Mouse (Mus musculus): ENCODE results near the gene Trpm2.
"Not testable (repeated sequence)": the region's sequence is repeated elsewhere in the genome, so short reads cannot be mapped to it uniquely, and the experiment has no call there.

Gene Trpm2

DNA sequence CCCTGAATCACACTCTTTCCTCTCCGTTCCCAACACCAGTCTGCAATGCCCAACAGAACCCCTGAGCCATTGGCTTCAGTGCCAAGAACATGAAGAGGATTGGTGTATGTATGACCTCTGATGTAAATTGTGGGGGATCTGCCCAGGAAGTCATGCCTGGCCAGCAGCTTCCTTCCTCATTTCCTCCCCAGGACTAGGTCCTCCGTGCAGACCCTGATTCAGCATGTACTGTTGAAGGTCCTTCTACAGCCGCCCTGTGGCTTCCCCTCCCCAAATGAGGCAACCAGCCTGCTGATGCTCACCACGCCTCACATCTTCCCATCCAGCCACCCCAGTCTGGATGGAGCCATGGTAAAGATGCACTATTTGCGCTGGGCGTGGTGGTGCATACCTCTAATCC, at the start of gene Trpm2:
Gene Trpm2 (minus strand): TSS at position 83 of the 400 bp plus-strand sequence.
- DNase-seq (ENCODE audit: low spot score in 2 of 2) = no peak

DNA sequence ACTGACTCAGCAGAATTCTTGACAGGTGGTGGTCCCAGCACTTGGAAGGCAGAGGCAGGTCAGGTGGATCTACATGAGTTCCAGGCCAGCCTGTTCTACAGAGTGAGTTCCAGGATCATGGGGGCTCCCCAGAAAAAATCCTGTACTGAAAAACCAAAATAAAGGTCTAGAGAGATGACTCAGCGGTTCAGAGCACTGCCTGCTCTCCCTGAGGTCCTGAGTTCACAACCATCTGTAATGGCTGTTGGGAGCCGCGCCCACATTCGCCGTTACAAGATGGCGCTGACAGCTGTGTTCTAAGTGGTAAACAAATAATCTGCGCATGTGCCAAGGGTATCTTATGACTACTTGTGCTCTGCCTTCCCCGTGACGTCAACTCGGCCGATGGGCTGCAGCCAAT, 49.6 kb upstream of the Trpm2 start:
- DNase-seq (ENCODE audit: low spot score in 2 of 2) = not testable (repeated sequence)

DNA sequence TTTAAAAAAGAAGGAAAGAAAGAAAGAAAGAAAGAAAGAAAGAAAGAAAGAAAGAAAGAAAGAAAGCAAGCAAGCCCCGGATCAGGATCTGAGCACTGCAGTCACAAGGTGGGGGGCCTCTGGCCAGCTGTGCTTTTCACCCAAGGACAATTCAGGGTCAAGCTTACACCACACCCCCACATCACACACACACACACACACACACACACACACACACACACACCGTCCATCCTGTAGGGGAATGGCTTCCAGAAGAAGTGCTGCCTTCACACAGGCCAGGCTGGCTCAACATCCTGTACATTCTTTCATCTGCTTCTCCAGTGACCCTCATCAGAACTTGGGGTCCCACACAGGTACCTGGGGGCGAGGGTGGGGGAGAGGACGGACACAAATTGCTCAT, 48.9 kb upstream of the Trpm2 start:
- no peak for DNase-seq (ENCODE audit: low spot score in 2 of 2)

DNA sequence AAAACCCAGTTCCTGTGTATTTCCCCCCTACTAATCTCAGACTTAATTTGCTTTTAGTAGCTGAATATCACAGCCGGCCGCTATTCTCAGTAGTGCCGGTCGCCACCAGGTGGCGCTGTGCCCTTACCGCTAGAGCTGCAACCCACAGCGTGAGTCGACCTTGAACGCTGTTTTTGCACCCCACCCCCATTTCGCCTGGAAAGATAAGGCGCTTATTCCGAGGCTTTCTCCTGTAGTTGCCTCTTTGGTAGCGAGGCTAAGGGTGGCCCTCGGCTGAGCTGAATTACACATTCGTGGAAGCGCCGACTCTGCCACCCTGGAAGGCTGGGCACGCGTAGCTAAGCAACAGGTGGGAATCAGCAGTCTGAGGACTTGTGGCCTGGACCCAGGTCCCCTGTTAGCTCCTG, 48.4 kb upstream of the Trpm2 start:
- DNase-seq (ENCODE audit: low spot score in 2 of 2) = peak; percentile 64 to 71

DNA sequence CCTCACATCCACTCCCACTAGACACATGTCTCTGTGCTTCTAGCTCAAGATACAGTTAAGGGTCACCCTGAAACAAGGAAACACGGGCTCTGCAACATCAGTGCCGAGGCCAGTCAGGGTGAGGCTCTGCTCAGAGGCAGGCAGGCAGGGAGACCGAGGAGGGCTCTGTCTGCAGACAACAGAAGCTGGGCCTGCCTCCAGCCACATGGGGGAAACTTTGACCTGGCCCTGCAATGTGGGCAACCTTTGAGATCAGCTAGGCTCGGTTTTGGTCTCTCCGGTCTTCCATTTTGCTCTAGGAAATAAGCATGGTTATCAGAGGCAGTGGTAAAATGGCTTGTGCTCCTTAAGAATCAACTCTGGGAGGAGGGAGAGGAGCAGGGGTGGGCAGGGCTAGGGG, 46.0 kb upstream of the Trpm2 start:
- DNase-seq (ENCODE audit: low spot score in 2 of 2) = no peak

DNA sequence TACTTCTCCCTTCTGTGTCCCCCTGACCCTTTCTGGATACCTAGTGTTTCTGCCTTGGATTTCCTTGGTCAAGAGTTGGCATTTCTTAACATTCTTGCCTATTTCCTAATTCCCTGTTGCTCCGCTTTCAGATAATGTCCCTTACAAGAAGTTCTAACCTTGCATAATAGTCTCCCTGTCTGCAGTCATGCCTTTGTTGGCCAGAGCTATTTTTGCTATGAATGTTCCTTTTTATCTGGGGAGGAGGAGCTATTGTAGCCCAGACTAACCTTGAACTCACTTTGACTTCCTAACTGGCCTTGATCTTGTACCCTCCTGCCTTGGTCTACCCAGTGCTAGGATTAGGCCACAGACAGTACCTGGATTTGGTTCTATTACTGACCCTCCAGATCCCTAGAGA, 45.1 kb upstream of the Trpm2 start:
- no peak for DNase-seq (ENCODE audit: low spot score in 2 of 2)

DNA sequence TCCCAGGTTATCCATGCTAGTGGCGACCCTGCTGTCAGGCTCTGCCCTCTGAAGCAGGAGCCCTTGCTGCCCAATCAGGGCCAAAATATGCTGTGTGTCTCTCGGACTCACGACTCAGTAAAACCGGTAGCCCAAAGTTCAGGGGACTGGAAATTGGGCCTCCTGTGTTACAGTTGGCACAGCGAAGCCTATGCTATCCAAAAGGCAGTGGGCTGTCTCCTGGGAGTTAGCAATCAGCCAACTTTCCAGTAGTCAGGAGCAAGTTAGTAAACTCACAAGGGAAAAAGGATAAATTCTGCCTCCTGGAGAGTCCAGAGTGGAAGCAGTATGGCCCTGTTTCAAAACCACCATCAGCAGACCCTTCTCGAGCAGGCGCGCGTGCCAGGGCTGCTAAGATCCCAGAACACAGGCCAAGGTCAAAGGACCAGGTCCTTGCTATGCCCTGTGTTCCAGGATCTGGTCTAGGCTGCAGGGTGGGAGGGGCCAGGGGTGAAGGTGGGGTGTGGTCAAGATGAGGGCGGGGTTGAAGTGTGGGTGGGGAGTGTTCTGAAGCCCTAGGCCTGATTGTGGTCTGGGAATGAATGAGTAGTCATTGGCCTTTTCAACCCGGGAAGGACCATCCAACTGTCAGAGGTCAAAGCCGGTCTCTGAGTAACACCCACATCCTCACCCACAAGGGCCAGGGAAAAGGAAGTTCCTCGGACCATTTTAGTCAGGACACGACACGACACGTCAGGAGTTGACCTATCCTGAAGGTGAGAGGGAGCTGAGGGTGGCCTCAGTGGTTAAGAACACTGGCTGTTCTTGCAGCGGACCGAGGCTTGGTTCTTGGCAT, 42.5 kb upstream of the Trpm2 start:
- DNase-seq (ENCODE audit: low spot score in 2 of 2) = no peak

DNA sequence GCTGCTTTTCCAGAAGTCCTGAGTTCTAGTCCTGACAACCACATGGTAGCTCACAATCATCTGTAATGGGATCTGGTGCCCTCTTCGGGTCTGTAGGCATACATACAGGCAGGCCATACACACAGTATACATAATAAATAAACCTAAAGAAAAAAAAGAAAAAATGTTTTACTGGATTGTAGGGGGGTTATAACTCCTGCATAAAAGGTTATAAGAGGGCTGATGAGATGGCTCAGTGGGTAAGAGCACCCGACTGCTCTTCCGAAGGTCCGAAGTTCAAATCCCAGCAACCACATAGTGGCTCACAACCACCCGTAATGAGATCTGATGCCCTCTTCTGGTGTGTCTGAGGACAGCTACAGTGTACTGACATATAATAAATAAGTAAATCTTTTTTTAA, 40.8 kb upstream of the Trpm2 start:
- DNase-seq (ENCODE audit: low spot score in 2 of 2) = not testable (repeated sequence)

- DNase-seq (ENCODE audit: low spot score in 2 of 2) = no peak
These were observed 40.0 kb upstream of the Trpm2 start for GRCm38 (mm10) chr10:78010335-78010734.

- no peak for DNase-seq (ENCODE audit: low spot score in 2 of 2)
These were observed 39.6 kb upstream of the Trpm2 start, which contains the start of gene Pfkl for GRCm38 (mm10) chr10:78009945-78010293. Gene Pfkl, minus strand, starts transcription at chr10:78010083.

DNA sequence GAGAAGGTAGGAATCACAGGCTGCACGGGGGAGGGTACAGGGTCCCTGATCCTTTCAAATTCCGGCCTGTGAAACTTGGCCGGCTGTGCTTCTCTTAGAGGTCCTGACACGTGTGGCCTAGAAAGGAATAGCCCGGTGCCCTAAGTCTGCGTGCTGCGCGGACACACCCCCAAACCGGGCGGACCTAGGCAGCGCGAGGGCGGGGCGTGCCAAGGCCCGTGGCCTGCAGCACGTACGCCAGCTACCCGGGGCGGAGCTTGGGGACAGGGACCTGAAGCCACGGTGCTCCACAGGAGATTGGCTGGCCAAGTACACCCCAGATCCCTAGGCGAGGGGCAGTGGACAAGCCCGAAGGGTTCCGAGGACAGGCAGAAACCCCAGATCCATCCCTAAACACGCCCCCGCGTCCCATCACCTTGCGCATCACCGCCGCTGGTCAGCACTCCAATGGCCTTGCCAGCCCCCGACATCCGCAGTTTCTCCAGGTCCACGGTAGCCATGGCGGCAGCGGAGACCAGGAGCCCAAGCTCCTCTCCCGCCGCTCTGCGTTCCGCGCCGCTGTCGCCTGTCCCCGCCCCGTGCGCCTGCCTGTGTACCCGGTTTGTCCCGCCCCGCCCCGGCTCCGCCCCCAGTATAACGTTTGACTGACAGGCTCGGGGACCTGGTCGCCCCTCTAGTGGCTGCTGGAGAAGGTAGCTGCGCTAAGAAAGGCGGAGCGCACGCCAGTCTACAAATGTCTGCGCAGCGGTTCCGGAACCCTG, 39.0 kb upstream of the Trpm2 start:
- DNase-seq (ENCODE audit: low spot score in 2 of 2) = peak; percentile 88 to 89

DNA sequence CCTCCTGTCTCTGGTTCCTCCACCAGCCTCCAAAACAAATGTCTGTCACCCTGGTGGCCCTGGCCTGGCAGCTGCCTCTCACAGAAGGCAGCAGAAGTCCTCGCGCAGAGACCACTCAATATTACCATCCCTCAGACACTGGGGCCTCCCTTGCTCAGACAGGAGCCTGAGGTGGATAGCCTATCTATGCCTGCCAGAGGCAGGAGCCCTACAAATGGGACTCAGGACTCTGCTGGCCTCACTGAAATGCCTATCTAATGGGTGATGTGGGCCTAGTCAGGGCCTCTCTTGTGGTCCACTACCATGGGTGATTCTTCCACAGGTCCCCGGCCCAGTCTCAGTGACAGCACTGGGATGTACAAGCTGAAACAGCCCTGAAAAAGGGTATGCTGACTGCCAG, 37.8 kb upstream of the Trpm2 start:
- DNase-seq (ENCODE audit: low spot score in 2 of 2) = no peak

DNA sequence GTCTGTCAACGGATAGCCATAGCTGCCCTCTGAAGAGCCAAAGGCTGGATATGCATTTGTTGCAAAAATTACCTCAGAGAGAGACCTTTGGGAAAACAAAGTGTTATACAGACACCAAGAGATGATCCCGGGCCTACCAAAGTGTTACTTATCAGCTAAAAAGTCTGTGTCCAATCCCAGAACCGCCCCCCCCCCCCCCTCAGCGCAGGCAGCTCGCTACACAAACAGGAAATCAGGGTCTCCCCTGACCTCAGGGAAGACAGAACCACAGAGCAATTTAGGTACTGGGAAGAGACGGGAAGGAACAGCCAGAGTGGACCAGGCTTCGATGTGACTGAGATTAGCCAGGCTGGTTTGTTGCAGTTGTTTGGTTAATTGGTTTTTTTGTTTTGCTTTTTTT, 36.8 kb upstream of the Trpm2 start:
- no peak for DNase-seq (ENCODE audit: low spot score in 2 of 2)

GRCm38 (mm10) chr10:78005791-78006438, 35.6 kb upstream of the Trpm2 start:
- no peak for DNase-seq (ENCODE audit: low spot score in 2 of 2)

GRCm38 (mm10) chr10:78004479-78005100, 34.2 kb upstream of the Trpm2 start:
- peak in 1 of 2 experiments; percentile 29 for DNase-seq (ENCODE audit: low spot score in 2 of 2)

DNA sequence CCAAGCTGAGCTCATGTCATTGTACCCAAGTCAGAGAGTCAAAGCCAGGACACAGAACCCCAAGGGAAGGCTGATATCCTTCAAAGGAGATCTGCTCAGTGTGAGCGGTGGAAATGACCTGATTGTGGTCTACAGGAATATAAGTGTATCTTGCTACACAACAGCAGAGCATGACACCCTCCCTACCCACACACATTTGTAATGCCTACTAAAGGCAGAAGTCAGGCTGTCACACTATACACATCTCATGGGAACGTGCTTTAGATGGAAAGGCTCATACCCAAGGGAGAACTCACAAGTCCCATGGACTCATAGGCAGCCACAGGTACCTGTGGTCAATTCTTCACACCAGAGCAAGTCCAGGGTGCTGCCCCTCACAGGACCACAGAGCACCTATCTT, 32.0 kb upstream of the Trpm2 start:
- DNase-seq (ENCODE audit: low spot score in 2 of 2) = no peak

DNA sequence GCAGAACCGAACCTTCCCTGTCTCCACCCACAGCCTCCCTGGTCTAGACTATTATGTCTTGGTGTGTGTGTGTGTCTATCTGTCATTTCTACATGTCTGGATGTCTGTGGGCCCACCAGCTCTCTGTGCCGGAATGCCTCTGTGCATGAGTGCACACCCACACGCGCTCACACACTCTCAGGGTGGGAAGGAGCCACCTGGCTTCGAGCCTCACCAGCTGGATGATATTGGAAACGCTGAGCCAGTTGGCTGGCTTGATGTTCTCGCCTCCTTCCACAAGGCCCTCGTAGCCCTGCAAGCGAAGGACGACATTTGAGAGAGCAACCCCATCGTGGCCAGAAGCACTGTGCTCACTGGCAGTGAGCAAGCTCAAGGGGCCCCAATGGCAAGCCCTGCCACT, 31.4 kb upstream of the Trpm2 start:
- DNase-seq (ENCODE audit: low spot score in 2 of 2) = peak; percentile 67 to 70

GRCm38 (mm10) chr10:78000200-78000599, 29.8 kb upstream of the Trpm2 start:
- no peak for DNase-seq (ENCODE audit: low spot score in 2 of 2)

DNA sequence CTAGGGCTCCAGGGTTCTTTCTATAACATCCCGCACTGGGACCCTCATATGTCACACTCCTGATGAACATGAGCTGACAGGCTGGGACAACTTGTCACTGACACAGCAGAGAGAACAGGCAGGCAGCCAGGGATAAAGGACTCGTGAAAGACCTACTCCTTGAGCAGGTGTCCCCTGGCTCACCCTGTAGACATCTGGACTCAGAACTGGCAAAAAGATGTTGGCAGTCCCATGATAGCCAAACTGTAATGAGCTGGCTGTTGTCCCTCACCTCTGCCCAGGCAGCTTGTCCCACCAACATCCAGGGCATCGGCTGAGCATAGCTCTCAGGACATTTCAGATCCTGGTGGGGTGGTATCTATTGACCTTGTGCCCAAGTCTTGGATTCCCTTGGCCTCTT, 25.3 kb upstream of the Trpm2 start:
- no peak for DNase-seq (ENCODE audit: low spot score in 2 of 2)

- no peak for DNase-seq (ENCODE audit: low spot score in 2 of 2)
These were observed 15.4 kb upstream of the Trpm2 start for GRCm38 (mm10) chr10:77985775-77986174.

- peak in 1 of 2 experiments; percentile 74 for DNase-seq (ENCODE audit: low spot score in 2 of 2)
These were observed 14.3 kb upstream of the Trpm2 start for GRCm38 (mm10) chr10:77984660-77985059.

Data from frontal cortex, postnatal 25 days (tissue).